Mouse (Mus musculus): ENCODE results near the gene Fzr1. TPM values are rescaled to one million over a fixed set of nuclear protein-coding genes. Genes with fewer than 3 reads are reported as not detected.
A peak's percentile ranks its signal among the peaks of the same experiment; 100 is the strongest.

The Fzr1 gene
- polyA plus RNA-seq (2012; ENCODE audit: insufficient read depth, insufficient read length, missing spikeins), result 32.6 and 35.0 TPM in 2 replicates

DNA sequence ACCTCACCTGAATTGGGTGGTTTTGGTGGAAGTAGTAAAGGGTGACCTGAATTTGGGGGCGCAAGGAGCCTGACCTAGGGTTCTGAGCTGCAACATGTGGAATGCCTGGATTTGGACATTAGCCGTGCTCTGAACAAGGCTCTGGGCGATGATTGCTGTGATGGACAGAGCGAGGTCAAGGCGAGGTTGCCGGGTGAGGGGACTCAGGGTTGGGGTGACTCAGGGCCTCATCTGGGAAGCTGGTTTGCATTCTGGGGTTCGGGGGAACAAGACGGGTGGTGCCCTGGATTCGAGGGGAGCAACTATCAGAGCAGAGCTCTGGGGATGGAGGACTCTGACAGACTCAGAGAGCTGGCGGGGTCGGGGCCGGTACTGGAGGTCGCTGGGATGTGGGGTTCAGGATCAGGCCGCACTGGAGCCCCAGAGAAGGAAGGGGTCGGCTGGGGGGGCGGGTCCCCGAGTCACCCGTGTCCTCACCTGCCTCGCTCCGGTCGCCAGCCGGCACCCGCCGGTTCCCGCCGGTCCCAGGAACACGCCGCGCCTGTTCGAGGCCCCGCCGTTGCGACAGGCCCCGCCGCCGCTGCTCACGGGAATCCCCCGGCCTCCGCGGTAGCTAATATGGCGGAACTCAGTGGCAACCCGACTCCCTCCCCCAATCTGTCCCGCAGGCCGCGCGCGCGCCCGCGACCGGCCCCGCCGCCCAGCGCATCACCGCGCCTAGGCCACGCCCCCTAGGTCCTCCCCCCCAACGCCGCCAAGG lies at the start of gene Fzr1:
Gene Fzr1 (minus strand): TSS at position 724 of the 760 bp plus-strand sequence.
- Histone ChIP-seq H3K27ac (ENCODE audit: insufficient read depth, low read depth, low read length) (peak within 1 kb of the TSS; percentile 54), H3K4me1 (ENCODE audit: control insufficient read depth, insufficient read depth, low read length) (peaks cover 24% of the 10 kb centered on the region), H3K4me3 (ENCODE audit: insufficient read depth, low read length) (peak within 1 kb of the TSS; percentile 83)
- TF ChIP-seq POLR2A (IDR thresholded peaks at IDR 0.05; ENCODE audit: borderline replicate concordance, low read depth, low read length) (no peak), CTCF (IDR thresholded peaks at IDR 0.05; ENCODE audit: low read depth, low read length) (no peak)

DNA sequence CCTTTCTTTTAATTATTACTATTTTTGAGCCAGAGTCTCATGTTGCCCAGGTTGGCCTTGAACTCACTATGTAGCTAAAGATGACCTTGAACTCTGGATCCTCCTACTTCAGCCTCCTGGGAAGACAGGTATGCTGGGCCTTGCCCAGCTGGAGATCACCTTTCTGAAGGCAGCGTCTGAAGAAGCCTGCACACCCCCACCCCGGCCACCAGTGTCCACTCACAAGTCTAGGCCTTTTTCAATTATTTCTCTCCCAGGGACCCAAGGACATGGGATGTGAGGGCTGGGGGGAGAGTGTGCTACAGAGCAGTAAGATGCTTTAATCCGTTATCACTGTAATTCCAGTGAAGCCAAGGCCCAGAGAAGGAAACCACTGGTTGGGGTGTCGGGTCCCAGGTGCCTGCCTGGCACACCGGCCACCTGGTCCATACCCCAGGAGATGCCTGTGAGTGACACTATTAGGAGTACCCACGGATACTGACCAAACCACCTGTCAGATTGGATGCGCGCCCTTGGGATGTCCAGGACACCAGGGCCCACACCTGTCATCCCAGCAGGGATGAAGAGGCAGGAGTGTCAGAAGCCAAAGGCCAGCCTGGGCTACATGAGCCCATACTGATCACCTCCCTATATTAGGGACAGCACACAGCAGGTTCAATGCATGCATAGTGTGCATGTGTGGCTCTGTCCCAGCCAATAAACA lies 49.6 kb upstream of the Fzr1 start:
- no peak overlapping the region for H3K4me3 ChIP-seq (ENCODE audit: insufficient read depth, low read length)
- no peak for TF ChIP-seq POLR2A (IDR thresholded peaks at IDR 0.05; ENCODE audit: borderline replicate concordance, low read depth, low read length)
- peaks cover 30% of the 10 kb centered on the region for H3K4me1 ChIP-seq (ENCODE audit: control insufficient read depth, insufficient read depth, low read length)
- H3K27ac ChIP-seq (ENCODE audit: insufficient read depth, low read depth, low read length), result no peak overlapping the region

DNA sequence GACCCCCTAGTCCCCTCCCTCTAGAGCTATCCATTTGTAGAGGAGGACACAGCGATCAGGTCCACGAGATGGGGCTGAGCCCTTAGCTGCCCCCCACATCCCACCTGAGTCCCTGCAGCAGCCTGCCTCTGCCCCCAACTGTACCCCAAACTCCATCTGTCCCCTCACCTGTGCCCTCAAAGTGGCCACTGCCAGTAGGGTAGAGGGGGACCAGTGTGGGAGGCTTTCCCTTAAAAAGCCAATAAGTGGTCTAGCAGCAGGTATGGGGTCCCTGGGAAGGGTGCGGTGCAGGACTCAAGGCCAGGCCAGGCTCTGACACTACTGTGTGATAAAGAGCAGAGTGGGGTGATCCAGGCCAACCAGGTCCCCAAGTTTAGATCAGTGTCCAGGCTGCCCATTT lies 49.0 kb upstream of the Fzr1 start:
- Histone ChIP-seq H3K4me1 (ENCODE audit: control insufficient read depth, insufficient read depth, low read length) (peaks cover 27% of the 10 kb centered on the region), H3K27ac (ENCODE audit: insufficient read depth, low read depth, low read length) (no peak overlapping the region), H3K4me3 (ENCODE audit: insufficient read depth, low read length) (peak overlapping the region; percentile 74)
- TF ChIP-seq CTCF (IDR thresholded peaks at IDR 0.05; ENCODE audit: low read depth, low read length) (no peak), POLR2A (IDR thresholded peaks at IDR 0.05; ENCODE audit: borderline replicate concordance, low read depth, low read length) (no peak)

DNA sequence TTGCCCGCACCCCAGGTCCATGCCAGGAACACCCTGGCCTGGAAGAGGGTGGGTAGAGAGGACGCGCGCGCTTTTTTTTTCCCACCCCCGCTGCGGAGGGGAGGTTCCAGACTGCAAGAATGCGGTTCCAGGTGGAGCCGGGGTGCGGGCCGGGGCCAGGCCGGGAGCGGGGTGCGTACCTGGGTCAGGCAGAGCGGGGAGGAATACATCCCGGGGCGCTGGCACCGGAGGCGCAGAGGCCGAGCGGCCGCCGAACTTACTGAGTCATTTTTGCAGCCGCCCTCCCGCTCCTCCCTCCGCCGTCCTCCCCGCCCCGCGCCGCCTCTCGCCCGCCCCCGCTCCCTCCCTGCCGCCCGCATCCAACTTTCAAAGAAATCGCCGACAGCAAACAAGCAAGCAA lies 48.6 kb upstream of the Fzr1 start:
- H3K4me1 ChIP-seq (ENCODE audit: control insufficient read depth, insufficient read depth, low read length), result peaks cover 24% of the 10 kb centered on the region
- H3K27ac ChIP-seq (ENCODE audit: insufficient read depth, low read depth, low read length), result no peak overlapping the region
- H3K4me3 ChIP-seq (ENCODE audit: insufficient read depth, low read length), result peak overlapping the region; percentile 74
- TF ChIP-seq POLR2A (IDR thresholded peaks at IDR 0.05; ENCODE audit: borderline replicate concordance, low read depth, low read length), result no peak
- no peak for TF ChIP-seq CTCF (IDR thresholded peaks at IDR 0.05; ENCODE audit: low read depth, low read length)

DNA sequence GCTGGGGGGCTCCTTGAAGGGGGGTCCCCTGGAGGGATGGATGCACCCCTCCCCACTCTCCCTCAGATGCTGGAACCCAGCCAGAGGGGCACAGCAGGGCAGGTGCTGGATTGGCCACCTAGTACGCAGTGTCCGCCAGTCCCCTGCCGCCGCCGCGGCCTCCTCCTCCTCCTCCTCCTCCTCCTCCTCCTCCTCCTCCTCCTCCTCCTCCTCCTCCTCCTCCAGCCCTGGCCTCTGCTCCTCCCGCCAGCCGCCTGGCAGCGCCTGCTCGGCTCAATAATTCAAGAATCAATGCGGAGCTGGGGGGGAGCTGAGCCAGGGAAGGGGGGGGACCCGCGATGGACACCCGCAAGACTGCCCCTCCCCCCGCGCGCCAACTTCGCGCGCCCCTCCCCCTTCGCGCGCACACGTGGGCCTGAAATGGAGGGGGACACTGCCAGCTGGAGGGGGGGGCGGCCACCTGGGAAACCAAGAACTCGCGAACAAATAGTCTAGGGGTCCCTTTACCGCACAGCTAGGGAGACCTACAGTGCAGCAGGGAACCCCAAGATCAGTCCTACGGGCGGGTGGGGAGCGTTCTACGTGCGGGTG lies 47.9 kb upstream of the Fzr1 start:
- no peak for TF ChIP-seq POLR2A (IDR thresholded peaks at IDR 0.05; ENCODE audit: borderline replicate concordance, low read depth, low read length)
- TF ChIP-seq CTCF (IDR thresholded peaks at IDR 0.05; ENCODE audit: low read depth, low read length), result no peak
- peaks cover 18% of the 10 kb centered on the region for H3K4me1 ChIP-seq (ENCODE audit: control insufficient read depth, insufficient read depth, low read length)
- peak overlapping the region; percentile 74 for H3K4me3 ChIP-seq (ENCODE audit: insufficient read depth, low read length)
- H3K27ac ChIP-seq (ENCODE audit: insufficient read depth, low read depth, low read length), result no peak overlapping the region

DNA sequence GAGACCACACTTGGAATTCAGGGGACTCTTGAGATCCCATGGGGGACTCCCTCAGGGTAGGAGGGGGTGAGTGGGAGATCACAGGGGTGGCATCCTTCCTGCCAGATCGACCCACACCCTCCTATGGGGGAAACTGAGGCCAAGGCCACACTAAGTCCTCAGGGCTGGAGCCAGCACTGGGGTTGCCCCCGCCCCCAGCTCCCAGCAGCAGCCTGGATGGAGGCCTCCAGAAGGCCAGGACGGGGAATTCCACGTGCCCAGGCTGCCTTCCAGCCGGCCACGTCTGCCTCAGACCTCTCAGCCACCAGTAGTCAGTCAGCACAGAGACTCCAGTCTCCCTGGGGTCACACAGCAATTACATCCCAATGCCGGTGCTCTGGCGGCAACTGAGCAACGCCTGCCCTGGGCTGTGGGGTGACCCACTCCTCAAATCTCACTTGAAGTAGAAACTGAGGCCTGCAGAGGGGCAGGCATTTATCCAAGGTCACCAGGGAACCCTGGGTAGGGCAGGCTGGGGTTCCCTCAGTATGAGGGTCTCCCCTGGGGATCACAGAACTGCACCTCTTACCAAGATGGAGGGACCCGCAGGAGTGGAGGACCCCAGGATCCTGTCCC lies 47.0 kb upstream of the Fzr1 start:
- H3K27ac ChIP-seq (ENCODE audit: insufficient read depth, low read depth, low read length), result no peak overlapping the region
- H3K4me3 ChIP-seq (ENCODE audit: insufficient read depth, low read length), result no peak overlapping the region
- peaks cover 17% of the 10 kb centered on the region for H3K4me1 ChIP-seq (ENCODE audit: control insufficient read depth, insufficient read depth, low read length)
- TF ChIP-seq POLR2A (IDR thresholded peaks at IDR 0.05; ENCODE audit: borderline replicate concordance, low read depth, low read length), result no peak

DNA sequence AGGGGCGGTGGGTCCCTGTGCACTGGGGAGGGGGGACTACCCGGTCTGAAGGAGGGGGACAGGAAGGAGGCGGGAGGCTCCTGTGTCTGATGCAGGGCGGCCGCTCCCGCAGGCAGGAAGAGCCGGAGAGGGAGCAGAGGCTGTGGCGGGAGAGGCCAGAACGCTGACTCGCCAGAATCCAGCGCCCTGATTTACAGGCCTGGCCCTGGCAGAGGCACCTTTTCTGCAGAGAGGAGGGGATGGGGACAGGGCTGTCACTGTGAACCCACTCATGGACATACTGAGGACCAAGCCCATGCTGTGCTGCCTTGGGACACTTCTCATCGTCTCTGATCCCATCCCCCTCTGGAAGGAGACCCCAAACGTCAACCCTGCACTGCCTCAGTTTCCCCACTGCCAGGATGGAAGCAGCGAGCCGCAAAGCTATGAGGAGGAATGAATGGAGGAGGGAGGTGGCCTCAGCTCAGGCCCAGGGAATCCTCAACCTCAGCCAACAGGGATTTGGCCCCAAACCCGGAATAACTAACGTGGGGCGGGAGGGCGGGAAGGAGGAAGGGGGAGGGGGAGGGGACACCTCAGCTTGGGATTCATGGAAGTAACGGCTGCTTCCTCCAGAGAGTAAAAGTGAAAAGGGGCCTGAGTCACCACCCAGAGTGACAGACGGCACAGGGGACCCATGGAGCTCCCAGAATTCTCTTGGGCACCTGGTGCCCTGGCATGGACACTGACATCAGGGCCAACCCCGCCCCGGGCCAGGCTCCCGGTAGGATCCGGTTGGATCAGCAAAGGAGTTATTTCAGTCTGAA lies 46.1 kb upstream of the Fzr1 start:
- H3K4me3 ChIP-seq (ENCODE audit: insufficient read depth, low read length), result no peak overlapping the region
- TF ChIP-seq CTCF (IDR thresholded peaks at IDR 0.05; ENCODE audit: low read depth, low read length) (no peak), POLR2A (IDR thresholded peaks at IDR 0.05; ENCODE audit: borderline replicate concordance, low read depth, low read length) (no peak)
- H3K4me1 ChIP-seq (ENCODE audit: control insufficient read depth, insufficient read depth, low read length), result peaks cover 17% of the 10 kb centered on the region
- no peak overlapping the region for H3K27ac ChIP-seq (ENCODE audit: insufficient read depth, low read depth, low read length)

DNA sequence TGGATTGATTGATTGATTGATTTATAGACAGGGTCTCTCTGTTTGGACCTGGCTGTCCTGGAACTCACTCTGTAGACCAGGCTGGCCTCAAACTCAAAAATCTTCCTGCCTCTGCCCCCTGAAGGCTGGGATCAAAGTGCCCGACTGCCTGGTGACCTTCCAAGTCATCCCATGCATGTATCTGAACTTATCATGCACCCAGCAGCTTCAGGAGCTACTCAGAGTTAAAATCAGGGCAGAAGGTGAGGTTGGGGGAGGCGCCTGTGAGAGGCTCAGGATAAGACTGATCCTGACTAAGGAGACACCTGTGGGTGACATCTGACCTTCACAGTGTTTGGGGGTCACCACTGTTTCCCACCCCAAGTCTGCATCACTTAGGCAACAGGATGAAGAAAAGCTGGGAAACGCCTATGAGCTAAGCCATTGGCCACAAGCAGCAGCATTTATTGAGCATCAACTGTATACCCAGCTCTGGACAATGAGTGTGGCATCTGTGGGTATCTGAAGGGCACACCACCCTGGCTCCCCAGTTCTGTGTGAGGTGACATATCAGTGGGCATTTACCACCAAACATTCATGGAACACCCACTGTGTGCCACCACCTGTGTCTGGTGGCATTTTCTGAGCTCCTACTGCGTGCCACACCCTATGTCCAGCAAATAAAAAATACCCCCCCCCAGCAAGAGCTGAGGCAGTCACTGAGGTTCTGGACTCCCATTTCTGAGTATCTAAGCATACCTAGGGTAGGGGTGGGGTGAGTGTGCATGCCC lies 45.3 kb upstream of the Fzr1 start:
- H3K4me1 ChIP-seq (ENCODE audit: control insufficient read depth, insufficient read depth, low read length), result peaks cover 10% of the 10 kb centered on the region; the same call in 1 of the 2 replicates
- H3K4me3 ChIP-seq (ENCODE audit: insufficient read depth, low read length), result no peak overlapping the region
- TF ChIP-seq CTCF (IDR thresholded peaks at IDR 0.05; ENCODE audit: low read depth, low read length), result no peak
- TF ChIP-seq POLR2A (IDR thresholded peaks at IDR 0.05; ENCODE audit: borderline replicate concordance, low read depth, low read length), result no peak
- H3K27ac ChIP-seq (ENCODE audit: insufficient read depth, low read depth, low read length), result no peak overlapping the region

Measured in bone marrow macrophage, adult 2 months (primary cell).